Mouse (Mus musculus) lung, postnatal 0 days (tissue): ENCODE measurements at regions not wholly inside any gene's neighbourhood (a gene's known extent, or its start where the extent isn't known, plus 50 kb on each side); places are given as distances from the start of the nearest gene placed in this dataset.

Source experiments
- CTCF ChIP-seq: IDR thresholded peaks from 2 replicates; pipeline ENCODE4 v1.5.1; 2016; ENCODE audit warnings: antibody characterized with exemption, mild to moderate bottlenecking
- EP300 ChIP-seq: IDR thresholded peaks from 2 replicates; pipeline ENCODE4 v1.6.1; 2016; ENCODE audit warnings: antibody characterized with exemption, mild to moderate bottlenecking, control low read depth

DNA sequence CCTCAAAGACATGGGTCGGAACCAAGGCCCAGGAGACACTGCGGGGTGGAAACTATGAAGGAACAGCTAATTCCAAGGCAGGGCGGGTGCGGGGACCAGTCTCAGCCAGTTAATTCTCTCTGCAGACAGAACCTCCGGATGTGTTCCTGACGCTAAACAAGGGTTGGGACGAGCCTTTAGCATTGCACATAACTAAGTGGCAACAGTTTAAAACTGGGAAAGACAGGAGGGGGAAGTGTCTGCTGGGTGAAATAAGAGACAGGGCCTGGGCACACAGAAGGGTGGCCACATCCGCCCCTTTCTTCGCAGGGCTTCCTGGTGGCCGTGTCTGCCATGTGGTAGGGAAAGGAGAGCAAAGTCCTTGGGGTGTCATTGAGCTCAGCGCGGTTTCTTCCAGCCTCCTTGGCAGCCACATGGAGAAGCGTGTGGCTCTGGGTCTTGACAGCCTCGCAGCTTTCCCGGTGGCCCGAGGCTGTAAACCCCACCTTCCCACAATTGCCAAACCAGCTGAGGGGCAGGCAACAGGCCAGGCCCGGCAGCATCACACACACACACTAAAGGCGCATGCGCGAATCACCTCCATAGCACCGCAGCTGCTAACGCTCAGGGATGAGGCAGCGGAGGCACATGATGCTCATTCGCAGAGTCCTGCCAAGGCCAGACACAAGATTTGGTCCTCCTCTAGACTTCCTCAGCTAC lies 95.8 kb downstream of the Cpn2 start:
- no peak for TF ChIP-seq CTCF
- no peak for TF ChIP-seq EP300
